Mouse (Mus musculus): ENCODE data around the gene Kif4. TPM values are rescaled to one million over a fixed set of nuclear protein-coding genes. Genes with fewer than 3 reads are reported as not detected.
A peak's percentile ranks its signal among the peaks of the same experiment; 100 is the strongest.

Kif4 gene
- polyA plus RNA-seq, 1 experiment from 2014 or later: 8.6 TPM

GRCm38 (mm10) chrX:100740785-100741184, 115.2 kb downstream of the Kif4 start:
- H3K9me3 ChIP-seq (ENCODE audit: control insufficient read depth, low read length): no peaks in the 10 kb centered on the region
- no peak overlapping the region for H3K4me2 ChIP-seq (ENCODE audit: low read length)
- no peaks in the 10 kb centered on the region for H3K27me3 ChIP-seq (ENCODE audit: control insufficient read depth, insufficient read depth, low read length)
- no peaks in the 10 kb centered on the region for H3K36me3 ChIP-seq (ENCODE audit: control insufficient read depth, insufficient read depth, low read length)
- no peaks in the 10 kb centered on the region for H3K4me1 ChIP-seq (ENCODE audit: control insufficient read depth, insufficient read depth, low read length)
- WGBS: 74% methylated on average over 6 of the region's 6 CpGs
- ATAC-seq (ENCODE audit: low FRiP score, low TSS enrichment) (no peak), DNase-seq (no peak)
- no peak overlapping the region for H3K9ac ChIP-seq (replicated peaks; ENCODE audit: low read length)
- no peak overlapping the region for H3K4me3 ChIP-seq (replicated peaks; ENCODE audit: low read depth, low read length)
- no peak overlapping the region for H3K27ac ChIP-seq (replicated peaks; ENCODE audit: low read depth, low read length)

GRCm38 (mm10) chrX:100741940-100742339, 116.4 kb downstream of the Kif4 start:
- H3K4me2 ChIP-seq (ENCODE audit: low read length): peak overlapping the region; percentile 1; the same call in 1 of the 2 replicates
- H3K9me3 ChIP-seq (ENCODE audit: control insufficient read depth, low read length): no peaks in the 10 kb centered on the region
- 0 out of 2 replicates have a peak overlapping the region, but pooled peaks have one; percentile 28 for H3K27ac ChIP-seq (replicated peaks; ENCODE audit: low read depth, low read length)
- H3K4me1 ChIP-seq (ENCODE audit: control insufficient read depth, insufficient read depth, low read length): no peaks in the 10 kb centered on the region
- 10% methylated on average over 10 of the region's 10 CpGs for WGBS
- no peak overlapping the region for H3K4me3 ChIP-seq (replicated peaks; ENCODE audit: low read depth, low read length)
- H3K27me3 ChIP-seq (ENCODE audit: control insufficient read depth, insufficient read depth, low read length): no peaks in the 10 kb centered on the region
- H3K36me3 ChIP-seq (ENCODE audit: control insufficient read depth, insufficient read depth, low read length): no peaks in the 10 kb centered on the region
- ATAC-seq (ENCODE audit: low FRiP score, low TSS enrichment) (peak; percentile 53; the same call in 1 of the 2 replicates), DNase-seq (peak; percentile 83)
- H3K9ac ChIP-seq (replicated peaks; ENCODE audit: low read length): no peak overlapping the region

GRCm38 (mm10) chrX:100765855-100766254, 140.3 kb downstream of the Kif4 start:
- ATAC-seq (ENCODE audit: low FRiP score, low TSS enrichment) (no peak), DNase-seq (no peak)
- Histone ChIP-seq H3K36me3 (ENCODE audit: control insufficient read depth, insufficient read depth, low read length) (no peaks in the 10 kb centered on the region), H3K9ac (replicated peaks; ENCODE audit: low read length) (no peak overlapping the region), H3K27me3 (ENCODE audit: control insufficient read depth, insufficient read depth, low read length) (no peaks in the 10 kb centered on the region), H3K27ac (replicated peaks; ENCODE audit: low read depth, low read length) (no peak overlapping the region), H3K4me1 (ENCODE audit: control insufficient read depth, insufficient read depth, low read length) (no peaks in the 10 kb centered on the region), H3K4me2 (ENCODE audit: low read length) (no peak overlapping the region), H3K9me3 (ENCODE audit: control insufficient read depth, low read length) (no peaks in the 10 kb centered on the region), H3K4me3 (replicated peaks; ENCODE audit: low read depth, low read length) (no peak overlapping the region)
- WGBS: 82% methylated on average over 6 of the region's 6 CpGs

GRCm38 (mm10) chrX:100767181-100767884, 141.8 kb downstream of the Kif4 start, which contains the start of gene Dlg3:
TSS of gene Dlg3 (plus strand) at chrX:100767722.
- Histone ChIP-seq H3K9me3 (ENCODE audit: control insufficient read depth, low read length) (no peaks in the 10 kb centered on the region), H3K27ac (replicated peaks; ENCODE audit: low read depth, low read length) (peak within 1 kb of the TSS; percentile 82), H3K9ac (replicated peaks; ENCODE audit: low read length) (peak within 1 kb of the TSS; percentile 72), H3K27me3 (ENCODE audit: control insufficient read depth, insufficient read depth, low read length) (no peaks in the 10 kb centered on the region), H3K4me1 (ENCODE audit: control insufficient read depth, insufficient read depth, low read length) (no peaks in the 10 kb centered on the region), H3K36me3 (ENCODE audit: control insufficient read depth, insufficient read depth, low read length) (no peaks in the 10 kb centered on the region), H3K4me2 (ENCODE audit: low read length) (peak within 1 kb of the TSS; percentile 55), H3K4me3 (replicated peaks; ENCODE audit: low read depth, low read length) (peak within 1 kb of the TSS; percentile 59)
- 19% methylated on average over 26 of the region's 26 CpGs for WGBS
- ATAC-seq (ENCODE audit: low FRiP score, low TSS enrichment) (peak; percentile 91), DNase-seq (peak; percentile 87)

GRCm38 (mm10) chrX:100767885-100768626, 142.5 kb downstream of the Kif4 start:
- Histone ChIP-seq H3K9me3 (ENCODE audit: control insufficient read depth, low read length) (no peaks in the 10 kb centered on the region), H3K27me3 (ENCODE audit: control insufficient read depth, insufficient read depth, low read length) (no peaks in the 10 kb centered on the region), H3K36me3 (ENCODE audit: control insufficient read depth, insufficient read depth, low read length) (peaks cover 2% of the 10 kb centered on the region; the same call in 1 of the 2 replicates), H3K27ac (replicated peaks; ENCODE audit: low read depth, low read length) (peak overlapping the region; percentile 82), H3K4me2 (ENCODE audit: low read length) (peak overlapping the region; percentile 55), H3K4me1 (ENCODE audit: control insufficient read depth, insufficient read depth, low read length) (no peaks in the 10 kb centered on the region), H3K9ac (replicated peaks; ENCODE audit: low read length) (peak overlapping the region; percentile 72), H3K4me3 (replicated peaks; ENCODE audit: low read depth, low read length) (peak overlapping the region; percentile 59)
- DNase-seq (peak; percentile 34), ATAC-seq (ENCODE audit: low FRiP score, low TSS enrichment) (peak; percentile 69)
- WGBS: 34% methylated on average over 29 of the region's 36 CpGs

- WGBS: 73% methylated on average over 5 of the region's 5 CpGs
- no peaks in the 10 kb centered on the region for H3K27me3 ChIP-seq (ENCODE audit: control insufficient read depth, insufficient read depth, low read length)
- H3K9ac ChIP-seq (replicated peaks; ENCODE audit: low read length): peak overlapping the region; percentile 72
- no peaks in the 10 kb centered on the region for H3K9me3 ChIP-seq (ENCODE audit: control insufficient read depth, low read length)
- DNase-seq (peak; percentile 5), ATAC-seq (ENCODE audit: low FRiP score, low TSS enrichment) (no peak)
- H3K4me3 ChIP-seq (replicated peaks; ENCODE audit: low read depth, low read length): peak overlapping the region; percentile 59
- no peaks in the 10 kb centered on the region for H3K4me1 ChIP-seq (ENCODE audit: control insufficient read depth, insufficient read depth, low read length)
- H3K36me3 ChIP-seq (ENCODE audit: control insufficient read depth, insufficient read depth, low read length): peaks cover 4% of the 10 kb centered on the region; the same call in 1 of the 2 replicates
- H3K27ac ChIP-seq (replicated peaks; ENCODE audit: low read depth, low read length): peak overlapping the region; percentile 73
- H3K4me2 ChIP-seq (ENCODE audit: low read length): peak overlapping the region; percentile 55
These were observed 143.7 kb downstream of the Kif4 start for GRCm38 (mm10) chrX:100769281-100769680.

- peaks cover 4% of the 10 kb centered on the region; the same call in 1 of the 2 replicates for H3K36me3 ChIP-seq (ENCODE audit: control insufficient read depth, insufficient read depth, low read length)
- no peaks in the 10 kb centered on the region for H3K9me3 ChIP-seq (ENCODE audit: control insufficient read depth, low read length)
- H3K4me2 ChIP-seq (ENCODE audit: low read length): peak overlapping the region; percentile 45
- peak overlapping the region; percentile 19; the same call in 1 of the 2 replicates for H3K4me3 ChIP-seq (replicated peaks; ENCODE audit: low read depth, low read length)
- ATAC-seq (ENCODE audit: low FRiP score, low TSS enrichment): no peak
- DNase-seq: peak; percentile 67
- no peak overlapping the region for H3K27ac ChIP-seq (replicated peaks; ENCODE audit: low read depth, low read length)
- no peak overlapping the region; the same call in 1 of the 2 replicates for H3K9ac ChIP-seq (replicated peaks; ENCODE audit: low read length)
- WGBS: 15% methylated on average over 23 of the region's 23 CpGs
- H3K27me3 ChIP-seq (ENCODE audit: control insufficient read depth, insufficient read depth, low read length): no peaks in the 10 kb centered on the region
- H3K4me1 ChIP-seq (ENCODE audit: control insufficient read depth, insufficient read depth, low read length): 0 out of 2 replicates have a peak, but pooled peaks cover 2% of the 10 kb centered on the region
These were observed 148.8 kb downstream of the Kif4 start for GRCm38 (mm10) chrX:100774341-100774811.

GRCm38 (mm10) chrX:100775405-100775804, 149.9 kb downstream of the Kif4 start:
- 0 out of 2 replicates have a peak, but pooled peaks cover 6% of the 10 kb centered on the region for H3K4me1 ChIP-seq (ENCODE audit: control insufficient read depth, insufficient read depth, low read length)
- WGBS: 75% methylated on average over 3 of the region's 3 CpGs
- no peaks in the 10 kb centered on the region for H3K9me3 ChIP-seq (ENCODE audit: control insufficient read depth, low read length)
- peaks cover 4% of the 10 kb centered on the region; the same call in 1 of the 2 replicates for H3K36me3 ChIP-seq (ENCODE audit: control insufficient read depth, insufficient read depth, low read length)
- H3K4me2 ChIP-seq (ENCODE audit: low read length): no peak overlapping the region
- no peak overlapping the region for H3K4me3 ChIP-seq (replicated peaks; ENCODE audit: low read depth, low read length)
- H3K9ac ChIP-seq (replicated peaks; ENCODE audit: low read length): no peak overlapping the region
- H3K27ac ChIP-seq (replicated peaks; ENCODE audit: low read depth, low read length): no peak overlapping the region
- H3K27me3 ChIP-seq (ENCODE audit: control insufficient read depth, insufficient read depth, low read length): no peaks in the 10 kb centered on the region
- ATAC-seq (ENCODE audit: low FRiP score, low TSS enrichment): no peak
- no peak for DNase-seq
